Mouse (Mus musculus) hindbrain, embryonic 14.5 days (tissue): ENCODE data around the gene Mgst3. TPM values are rescaled to one million over a fixed set of nuclear protein-coding genes. Genes with fewer than 3 reads are reported as not detected.
"Not testable (repeated sequence)": the region's sequence is repeated elsewhere in the genome, so short reads cannot be mapped to it uniquely, and the experiment has no call there.

Experiments used
- ATAC-seq: fragments of 200-750 bp; cut with Nextera tagmentation; 2 replicates; pipeline ENCODE4 v1.8.0; 2017; ENCODE audit warnings: moderate number of reproducible peaks, mild to moderate bottlenecking, moderate TSS enrichment, moderate library complexity; ENCODE audit not compliant: low FRiP score
- DNase-seq: peaks from one replicate; pipeline ENCODE4 v3.0.0-alpha.2; 2015; ENCODE audit warnings: low spot score
- H3K27ac ChIP-seq: fragments of 300-500 bp; sonication (generic); 2 replicates; pipeline ENCODE4 v1.5.1; 2014; ENCODE audit warnings: mild to moderate bottlenecking, moderate library complexity
- H3K27me3 ChIP-seq: fragments of 300-500 bp; sonication (generic); 2 replicates; pipeline ENCODE4 v1.6.1; 2014; ENCODE audit warnings: mild to moderate bottlenecking, low read length, mixed read lengths; ENCODE audit not compliant: control insufficient read depth, insufficient read depth
- H3K36me3 ChIP-seq: fragments of 300-500 bp; sonication (generic); replicated peaks from 2 replicates; pipeline ENCODE4 v1.6.1; 2014; ENCODE audit not compliant: control insufficient read depth, insufficient read depth
- H3K4me1 ChIP-seq: fragments of 300-500 bp; sonication (generic); replicated peaks from 2 replicates; pipeline ENCODE4 v1.6.1; 2014; ENCODE audit warnings: antibody characterized with exemption, low read length, mixed read lengths; ENCODE audit not compliant: control insufficient read depth, insufficient read depth
- H3K4me2 ChIP-seq: fragments of 300-500 bp; sonication (generic); replicated peaks from 2 replicates; pipeline ENCODE4 v1.6.1; 2014; ENCODE audit warnings: mild to moderate bottlenecking, moderate library complexity
- H3K4me3 ChIP-seq: fragments of 300-500 bp; sonication (generic); replicated peaks from 2 replicates; pipeline ENCODE4 v1.5.1; 2014; ENCODE audit warnings: mild to moderate bottlenecking, low read length
- H3K9ac ChIP-seq: fragments of 300-500 bp; sonication (generic); 2 replicates; pipeline ENCODE4 v1.6.1; 2014
- H3K9me3 ChIP-seq: fragments of 300-500 bp; sonication (generic); 2 replicates; pipeline ENCODE4 v1.6.1; 2016; ENCODE audit warnings: low read length; ENCODE audit not compliant: control insufficient read depth
- WGBS: fragments of 180-500 bp; shearing (Covaris S2); extraction: QIAGEN DNeasy Blood & Tissue Kit; methylation state at CpG from one replicate; pipeline ENCODE4 v1.1.7; 2014; 5-methylcytosine and 5-hydroxymethylcytosine counted together
- polyA plus RNA-seq: library from polyadenylated mRNA; unstranded; fragments of >200 nt; fragmentation: Nextera tagmentation; extraction: Ambion mirVana; gene quantifications from 2 replicates; pipeline ENCODE4 v1.2.1, GENCODE M21; 2014

Gene Mgst3
- polyA plus RNA-seq, 1 experiment from 2014 or later = 189 TPM

DNA sequence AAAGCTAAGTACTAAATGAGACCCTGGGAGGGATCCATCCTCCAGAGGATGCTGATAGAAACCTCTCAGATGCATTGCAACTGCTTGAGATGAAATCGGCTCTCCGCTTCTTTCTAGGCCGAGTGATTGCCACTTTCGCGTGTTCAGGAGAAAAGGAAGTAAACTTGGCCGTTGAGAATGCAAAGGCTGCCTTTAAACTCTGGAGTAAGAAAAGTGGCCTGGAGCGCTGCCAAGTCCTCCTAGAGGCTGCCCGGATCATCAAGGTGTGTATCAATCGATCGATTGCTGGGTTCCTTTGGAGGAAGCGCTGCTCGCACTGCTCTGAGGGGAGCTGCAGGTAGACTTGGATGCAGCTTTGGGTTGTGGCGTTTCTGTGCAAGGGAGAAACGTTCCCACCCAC is 41.2 kb downstream of the Mgst3 start:
- Histone ChIP-seq H3K27ac (no peak overlapping the region), H3K4me2 (no peak overlapping the region), H3K4me3 (no peak overlapping the region), H3K9me3 (no peaks in the 10 kb centered on the region), H3K9ac (no peak overlapping the region), H3K4me1 (no peaks in the 10 kb centered on the region), H3K36me3 (peaks cover 33% of the 10 kb centered on the region), H3K27me3 (no peaks in the 10 kb centered on the region)
- ATAC-seq (no peak), DNase-seq (no peak)
- 94% methylated on average over 14 of the region's 14 CpGs for WGBS

GRCm38 (mm10) chr1:167350597-167351415 is 42.8 kb downstream of the Mgst3 start:
- Histone ChIP-seq H3K27me3 (no peaks in the 10 kb centered on the region), H3K36me3 (peaks cover 17% of the 10 kb centered on the region), H3K27ac (peak overlapping the region; percentile 86), H3K9me3 (no peaks in the 10 kb centered on the region), H3K4me1 (no peaks in the 10 kb centered on the region), H3K4me3 (peak overlapping the region; percentile 63), H3K4me2 (peak overlapping the region; percentile 83), H3K9ac (peak overlapping the region; percentile 72)
- no peak for ATAC-seq
- DNase-seq = no peak
- WGBS = 36% methylated on average over 13 of the region's 13 CpGs

DNA sequence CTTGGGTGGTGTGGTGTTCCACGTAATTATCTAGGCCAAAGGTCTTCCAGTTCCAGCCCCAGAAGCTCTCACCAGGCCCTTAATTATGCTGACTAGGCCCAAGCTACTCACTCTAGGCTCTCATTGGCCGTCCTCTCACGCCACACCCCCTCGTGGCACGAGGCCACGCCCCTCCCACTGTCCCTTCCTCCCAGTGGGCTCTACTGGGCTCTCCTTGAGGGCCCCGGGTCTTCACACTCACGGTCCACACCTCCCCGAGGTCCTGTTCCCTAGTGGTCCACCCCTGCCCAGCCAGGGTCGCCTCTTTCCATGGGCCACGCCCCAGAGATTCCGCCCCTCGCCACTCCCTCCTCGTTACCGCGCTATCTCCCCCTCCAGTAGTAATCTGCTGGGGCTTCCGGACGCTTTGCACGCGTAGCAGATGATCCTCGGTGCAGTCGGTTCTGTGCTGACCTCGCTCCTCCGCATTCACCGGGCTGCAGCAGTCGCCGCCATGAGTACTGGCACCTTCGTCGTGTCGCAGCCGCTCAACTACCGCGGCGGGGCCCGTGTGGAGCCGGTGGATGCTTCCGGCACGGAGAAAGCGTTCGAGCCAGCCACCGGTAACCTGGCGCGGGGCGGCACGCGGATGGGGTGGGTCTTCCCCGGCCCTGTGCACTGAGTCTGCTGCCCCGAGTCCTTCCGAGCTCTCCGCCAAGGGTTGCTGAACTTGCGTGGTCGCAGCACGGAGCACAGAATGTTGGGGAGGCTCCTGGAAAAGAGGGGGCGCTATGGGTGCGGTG is 43.6 kb downstream of the Mgst3 start, which contains the start of gene Aldh9a1:
Gene Aldh9a1, plus strand, starts transcription at position 177 of the 782 bp plus-strand sequence.
- H3K9ac ChIP-seq = peak within 1 kb of the TSS; percentile 72
- peak within 1 kb of the TSS; percentile 63 for H3K4me3 ChIP-seq
- H3K4me1 ChIP-seq = no peaks in the 10 kb centered on the region
- DNase-seq (peak; percentile 83), ATAC-seq (peak; percentile 98)
- peak within 1 kb of the TSS; percentile 86 for H3K27ac ChIP-seq
- peak within 1 kb of the TSS; percentile 83 for H3K4me2 ChIP-seq
- H3K27me3 ChIP-seq = no peaks in the 10 kb centered on the region
- 1% methylated on average over 55 of the region's 55 CpGs for WGBS
- no peaks in the 10 kb centered on the region for H3K9me3 ChIP-seq
- H3K36me3 ChIP-seq = peaks cover 9% of the 10 kb centered on the region

DNA sequence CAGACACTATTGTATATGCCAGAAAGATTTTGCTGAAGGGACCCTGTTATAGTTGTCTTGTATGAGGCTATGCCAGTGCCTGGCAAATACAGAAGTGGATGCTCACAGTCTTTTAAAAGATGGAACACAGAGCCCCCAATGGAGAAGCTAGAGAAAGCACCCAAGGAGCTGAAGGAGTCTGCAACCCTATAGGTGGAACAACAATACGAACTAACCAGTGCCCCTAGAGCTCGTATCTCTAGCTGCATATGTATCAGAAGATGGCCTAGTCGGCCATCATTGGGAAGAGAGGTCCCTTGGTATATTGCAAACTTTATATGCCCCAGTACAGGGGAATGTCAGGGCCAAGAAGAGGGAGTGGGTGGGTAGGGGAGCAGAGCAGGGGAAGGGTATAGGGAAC is 44.4 kb downstream of the Mgst3 start:
- not testable (repeated sequence) for H3K9me3 ChIP-seq, DNase-seq, H3K27me3 ChIP-seq, H3K4me3 ChIP-seq, H3K4me1 ChIP-seq, H3K9ac ChIP-seq, ATAC-seq, H3K36me3 ChIP-seq
- Histone ChIP-seq H3K27ac (peak overlapping the region; percentile 86; the same call in 1 of the 2 replicates), H3K4me2 (peak overlapping the region; percentile 83)
- WGBS = 56% methylated on average over 3 of the region's 3 CpGs

- H3K9me3 ChIP-seq, H3K36me3 ChIP-seq, DNase-seq, H3K27ac ChIP-seq, H3K27me3 ChIP-seq, ATAC-seq, H3K4me3 ChIP-seq, H3K4me1 ChIP-seq, H3K9ac ChIP-seq, H3K4me2 ChIP-seq: not testable (repeated sequence)
- 93% methylated on average over 10 of the region's 10 CpGs for WGBS
Observed at GRCm38 (mm10) chr1:167345994-167346520, 47.6 kb downstream of the Mgst3 start.

GRCm38 (mm10) chr1:167342831-167343230 is 50.8 kb downstream of the Mgst3 start:
- Histone ChIP-seq H3K27me3 (peaks cover 4% of the 10 kb centered on the region), H3K9me3 (no peaks in the 10 kb centered on the region), H3K9ac (no peak overlapping the region), H3K4me3 (no peak overlapping the region), H3K27ac (no peak overlapping the region), H3K4me2 (no peak overlapping the region), H3K4me1 (0 out of 2 replicates have a peak, but pooled peaks cover 4% of the 10 kb centered on the region), H3K36me3 (no peaks in the 10 kb centered on the region)
- ATAC-seq (no peak), DNase-seq (no peak)
- WGBS = 88% methylated on average over 10 of the region's 10 CpGs

DNA sequence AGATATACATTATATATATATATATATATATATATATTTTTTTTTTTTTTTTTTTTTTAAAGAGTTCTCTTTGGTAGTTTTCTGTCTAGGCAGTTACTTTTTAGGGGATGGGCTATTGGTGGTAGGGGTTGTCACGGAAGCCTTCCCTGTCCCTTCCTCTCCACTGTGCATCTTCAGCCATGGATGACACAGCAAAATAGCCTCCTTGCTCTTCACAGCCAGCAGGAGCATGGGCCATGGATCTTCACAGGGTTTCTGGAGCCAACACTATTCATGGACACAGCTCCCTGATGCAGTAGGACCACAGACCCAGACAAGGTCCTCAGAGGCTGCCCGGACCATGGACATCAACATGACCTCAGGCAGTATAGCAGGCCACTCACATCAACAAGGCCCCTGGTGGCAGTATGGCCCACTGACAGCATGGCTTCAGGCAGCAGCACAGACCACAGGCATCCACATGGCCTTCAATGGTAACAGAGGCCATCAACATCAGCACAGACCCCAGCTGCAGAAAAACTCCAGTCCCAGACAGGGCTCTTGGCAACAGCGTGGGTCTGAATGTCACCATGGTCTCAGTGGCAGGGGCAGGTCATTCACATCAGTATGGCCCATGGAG is 52.6 kb downstream of the Mgst3 start:
- DNase-seq (no peak), ATAC-seq (no peak)
- 95% methylated on average over 3 of the region's 3 CpGs for WGBS
- no peaks in the 10 kb centered on the region for H3K36me3 ChIP-seq
- H3K4me2 ChIP-seq = no peak overlapping the region
- 0 out of 2 replicates have a peak, but pooled peaks cover 4% of the 10 kb centered on the region for H3K4me1 ChIP-seq
- H3K4me3 ChIP-seq = no peak overlapping the region
- peaks cover 4% of the 10 kb centered on the region for H3K27me3 ChIP-seq
- H3K9me3 ChIP-seq = no peaks in the 10 kb centered on the region
- H3K27ac ChIP-seq = no peak overlapping the region
- H3K9ac ChIP-seq = no peak overlapping the region

DNA sequence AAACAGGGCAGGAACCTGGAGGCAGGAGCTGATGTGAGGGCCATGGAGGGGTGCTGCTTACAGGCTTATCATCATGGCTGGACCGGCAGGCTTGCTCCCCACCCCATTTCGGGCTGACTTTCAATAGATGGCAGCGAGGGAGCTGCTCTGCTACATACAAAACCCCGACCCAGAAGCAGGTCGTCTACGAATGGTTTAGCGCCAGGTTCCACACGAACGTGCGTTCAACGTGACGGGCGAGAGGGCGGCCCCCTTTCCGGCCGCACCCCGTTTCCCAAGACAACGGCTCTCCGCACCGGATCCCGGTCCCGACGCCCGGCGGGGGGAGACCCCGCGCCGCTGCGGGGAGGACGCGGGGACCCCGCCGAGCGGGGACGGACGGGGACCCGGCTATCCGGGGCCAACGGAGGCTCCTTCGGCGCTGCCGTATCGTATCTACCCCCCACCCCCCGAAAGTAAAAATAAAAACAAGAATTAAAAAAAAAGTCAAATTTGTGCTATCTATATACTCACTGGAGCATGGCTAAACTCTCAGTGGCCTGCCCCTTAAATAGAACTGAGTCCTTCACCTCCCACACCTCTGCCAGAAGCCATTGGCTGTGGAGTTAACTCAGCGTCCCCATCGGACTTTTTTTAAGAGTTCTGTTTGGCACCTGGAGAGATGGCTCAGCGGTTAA is 53.4 kb downstream of the Mgst3 start:
- Histone ChIP-seq H3K27ac (no peak overlapping the region), H3K27me3 (peaks cover 4% of the 10 kb centered on the region), H3K4me2 (peak overlapping the region; percentile 82), H3K36me3 (no peaks in the 10 kb centered on the region), H3K4me3 (peak overlapping the region; percentile 39), H3K9ac (peak overlapping the region; percentile 51), H3K9me3 (no peaks in the 10 kb centered on the region), H3K4me1 (0 out of 2 replicates have a peak, but pooled peaks cover 4% of the 10 kb centered on the region)
- peak; percentile 43 for ATAC-seq
- 2% methylated on average over 47 of the region's 47 CpGs for WGBS
- DNase-seq = no peak
